Mouse (Mus musculus) cerebellum, adult 2 months (tissue): ENCODE results near the gene 2510002D24Rik. TPM values are rescaled to one million over a fixed set of nuclear protein-coding genes. Genes with fewer than 3 reads are reported as not detected.
A peak's percentile ranks its signal among the peaks of the same experiment; 100 is the strongest.

Experiments used
- DNase-seq, 2 experiments: peaks; one replicate each; pipeline ENCODE4 v3.0.0; 2021
- H3K27ac ChIP-seq: fragments of 200-500 bp; 2 replicates; pipeline ENCODE4 v1.5.1; 2012; ENCODE audit warnings: low read length, control low read depth, inconsistent platforms; ENCODE audit not compliant: insufficient read depth
- H3K27me3 ChIP-seq: fragments of 200-500 bp; 2 replicates; pipeline ENCODE4 v1.6.1; 2012; ENCODE audit warnings: inconsistent platforms, mild to moderate bottlenecking, low read length, moderate library complexity; ENCODE audit not compliant: control insufficient read depth, insufficient read depth
- H3K4me1 ChIP-seq: fragments of 200-500 bp; 2 replicates; pipeline ENCODE4 v1.6.1; 2011; ENCODE audit warnings: low read length; ENCODE audit not compliant: control insufficient read depth, insufficient read depth
- H3K4me3 ChIP-seq: fragments of 200-500 bp; replicated peaks from 2 replicates; pipeline ENCODE3; 2011; ENCODE audit warnings: mild to moderate bottlenecking, low read depth, low read length, control low read depth; ENCODE audit not compliant: insufficient read depth
- CTCF ChIP-seq: fragments of 200-500 bp; IDR thresholded peaks from 2 replicates; pipeline ENCODE4 v1.5.1; 2011; ENCODE audit warnings: low read depth, mild to moderate bottlenecking, control low read depth, low read length, moderate library complexity, borderline replicate concordance; ENCODE audit not compliant: insufficient read depth
- POLR2A ChIP-seq: fragments of 200-500 bp; IDR thresholded peaks from 2 replicates; pipeline ENCODE4 v1.6.1; 2011; ENCODE audit warnings: low read length, control low read depth, borderline replicate concordance; ENCODE audit not compliant: insufficient read depth
- whole genome bisulfite sequencing: fragments of 180-500 bp; shearing (Covaris S2); methylation state at CpG from one replicate; pipeline ENCODE4 v1.1.7; 2018; 5-methylcytosine and 5-hydroxymethylcytosine counted together
- polyA plus RNA-seq: library from polyadenylated mRNA; depleted of rRNA; stranded (reverse); fragments of >200 nt; gene quantifications from 2 replicates; pipeline ENCODE4 v1.2.3, GENCODE M21; 2012; rRNA removed

The 2510002D24Rik gene
- polyA plus RNA-seq, 1 experiment, result 55.2 TPM

DNA sequence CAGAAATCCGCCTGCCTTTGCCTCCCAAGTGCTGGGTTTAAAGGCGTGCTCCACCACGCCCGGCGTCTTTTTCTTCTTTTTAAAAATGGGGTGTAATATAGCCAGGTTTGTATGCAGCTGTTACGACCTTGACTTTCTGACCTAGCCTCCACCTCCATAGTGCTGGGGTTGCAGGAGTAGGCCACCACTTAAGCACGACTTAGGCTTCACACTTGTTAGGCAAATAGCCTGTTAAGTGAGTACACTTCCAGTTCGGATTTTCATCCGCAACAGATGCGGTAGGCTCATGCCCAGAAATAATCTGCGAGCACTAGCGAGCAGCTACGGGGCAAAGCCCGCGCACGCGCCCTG is 39.7 kb downstream of the 2510002D24Rik start:
- Histone ChIP-seq H3K4me3 (peak overlapping the region; percentile 73), H3K4me1 (no peaks in the 10 kb centered on the region), H3K27ac (peak overlapping the region; percentile 1; the same call in 1 of the 2 replicates), H3K27me3 (no peaks in the 10 kb centered on the region)
- under 1% methylated on average over 17 of the region's 17 CpGs for WGBS
- DNase-seq, result no peak
- no peak for TF ChIP-seq CTCF
- no peak for TF ChIP-seq POLR2A

DNA sequence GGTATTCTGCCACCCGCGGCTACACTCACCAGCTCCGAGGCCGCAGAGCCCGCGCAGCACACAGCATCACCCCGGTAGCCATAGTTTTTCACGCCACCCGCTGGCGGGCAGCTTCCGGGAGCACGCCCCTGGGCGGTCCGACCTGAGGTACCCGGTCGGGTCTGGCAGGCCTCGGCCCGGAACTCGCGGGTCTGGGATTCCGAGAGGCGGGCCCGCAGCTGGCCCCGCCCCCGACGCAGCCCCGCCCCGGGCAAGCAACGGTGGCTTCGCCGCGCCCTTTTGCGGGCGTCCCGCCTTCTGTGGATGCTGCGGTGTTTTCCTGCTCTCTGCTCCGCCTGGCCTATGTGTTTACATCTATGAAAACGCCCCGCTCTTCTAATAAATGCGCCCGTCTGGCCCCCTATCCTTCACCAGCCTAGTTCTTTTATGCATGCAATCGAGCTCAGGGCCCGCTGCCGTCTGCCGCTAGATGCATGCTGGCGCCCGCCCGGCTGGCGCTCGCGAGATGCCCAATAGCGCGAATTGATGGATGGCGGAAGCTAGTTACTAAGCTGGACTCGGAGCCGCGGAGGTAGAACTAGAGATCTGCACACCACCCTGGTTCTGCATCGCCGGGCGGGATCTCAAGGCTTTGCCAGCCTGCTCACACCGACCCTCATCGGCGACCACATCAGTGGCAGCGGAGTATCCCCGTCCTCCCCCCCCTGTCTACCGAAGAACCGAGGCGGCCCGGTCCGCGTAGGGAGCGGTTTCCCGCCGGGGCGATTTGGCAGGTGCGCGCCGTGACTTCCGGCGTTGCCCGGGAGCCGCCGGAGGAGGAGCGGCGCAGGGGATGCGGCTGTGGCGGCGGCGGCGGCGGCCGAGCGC is 40.3 kb downstream of the 2510002D24Rik start, which contains the start of the genes Mrpl40 and Hira:
TSS of gene Mrpl40 (minus strand) at position 421 of the 867 bp plus-strand sequence.
TSS of gene Hira (plus strand) at position 596 of the 867 bp plus-strand sequence.
- H3K4me3 ChIP-seq, result peak within 1 kb of the TSS; percentile 73

DNA sequence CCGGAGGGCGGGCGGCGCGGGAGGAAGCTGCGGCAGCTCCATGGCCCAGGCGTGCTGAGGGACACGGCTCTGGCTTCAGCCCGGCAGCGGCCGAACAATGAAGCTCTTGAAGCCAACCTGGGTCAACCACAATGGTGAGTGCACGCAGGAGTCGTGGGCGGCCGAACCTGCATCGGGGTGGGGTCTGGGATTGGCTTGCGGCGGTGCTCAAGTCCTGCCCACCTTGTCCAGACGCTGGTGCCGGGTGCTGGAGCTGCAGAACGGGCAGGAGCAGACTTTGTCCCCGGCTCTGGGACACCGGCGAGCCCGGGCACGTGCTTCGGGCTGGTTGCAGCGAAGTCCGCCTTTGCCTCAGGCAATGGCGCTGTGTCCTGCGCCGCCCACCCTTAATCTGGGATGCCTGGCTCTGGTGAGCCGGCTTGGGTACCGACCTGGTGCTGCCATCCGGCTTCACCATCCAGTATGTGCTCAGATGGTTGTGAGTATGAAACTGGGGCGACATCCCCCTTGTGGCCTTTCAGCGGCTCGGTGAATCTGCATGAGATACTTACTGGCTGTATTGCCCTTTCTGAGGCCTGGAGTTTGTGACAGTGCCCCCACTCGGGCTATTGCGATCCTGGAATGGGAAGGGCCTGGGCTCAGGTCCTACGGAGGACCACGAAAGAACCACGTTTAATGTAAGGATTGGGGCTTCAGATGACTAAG is 41.2 kb downstream of the 2510002D24Rik start:
- Histone ChIP-seq H3K27ac (no peak overlapping the region), H3K27me3 (no peaks in the 10 kb centered on the region), H3K4me3 (peak overlapping the region; percentile 73), H3K4me1 (no peaks in the 10 kb centered on the region)
- 0 out of 2 replicates have a peak, but pooled peaks have one; percentile 10 for TF ChIP-seq CTCF
- TF ChIP-seq POLR2A, result no peak
- DNase-seq, result peak in 1 of 2 experiments; percentile 55
- under 1% methylated on average over 43 of the region's 43 CpGs for WGBS

More for the DNA sequence above, 40.3 kb downstream of the 2510002D24Rik start, which contains the start of the genes Mrpl40 and Hira:
- Histone ChIP-seq H3K4me1 (no peaks in the 10 kb centered on the region), H3K27me3 (no peaks in the 10 kb centered on the region), H3K27ac (peak within 1 kb of the TSS; percentile 72)
- under 1% methylated on average over 83 of the region's 93 CpGs for WGBS
- TF ChIP-seq POLR2A (peak; percentile 73), CTCF (no peak)
- DNase-seq, result peak; percentile 95 to 96

DNA sequence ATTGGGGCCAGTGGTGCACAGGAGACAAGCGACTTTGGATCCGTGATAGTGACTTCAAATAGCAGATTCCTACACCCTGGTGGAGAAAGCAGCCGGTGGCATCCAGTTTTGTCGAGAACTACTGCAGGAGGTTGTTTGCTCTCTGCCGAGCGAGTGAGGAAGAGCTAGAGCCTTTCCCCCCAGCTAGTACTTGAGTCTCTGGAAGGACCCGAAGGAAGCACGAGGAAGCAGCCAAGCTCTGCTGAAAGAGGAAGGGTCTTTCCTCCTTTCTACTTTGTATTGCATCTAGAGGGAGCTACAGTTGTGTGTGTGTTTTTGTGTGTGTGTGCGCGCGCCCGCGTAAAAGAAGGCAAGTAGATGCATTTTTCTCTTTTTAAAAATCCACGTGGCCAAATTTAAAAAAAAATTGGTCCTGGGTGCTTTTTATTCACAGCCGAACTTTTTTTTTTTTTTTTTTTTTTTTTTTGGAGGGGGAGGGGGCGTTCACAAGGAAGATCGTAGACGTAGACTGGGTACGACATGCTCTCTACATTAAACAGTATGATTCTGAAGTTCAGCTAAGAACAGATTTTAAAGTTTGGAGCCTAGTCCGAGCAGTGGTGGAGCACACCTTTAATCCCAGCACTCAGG is 41.8 kb downstream of the 2510002D24Rik start:
- Histone ChIP-seq H3K27me3 (no peaks in the 10 kb centered on the region), H3K4me1 (no peaks in the 10 kb centered on the region), H3K4me3 (peak overlapping the region; percentile 73), H3K27ac (no peak overlapping the region)
- peak in 1 of 2 experiments; percentile 20 for DNase-seq
- WGBS, result 9% methylated on average over 20 of the region's 20 CpGs
- TF ChIP-seq POLR2A (no peak), CTCF (no peak)

DNA sequence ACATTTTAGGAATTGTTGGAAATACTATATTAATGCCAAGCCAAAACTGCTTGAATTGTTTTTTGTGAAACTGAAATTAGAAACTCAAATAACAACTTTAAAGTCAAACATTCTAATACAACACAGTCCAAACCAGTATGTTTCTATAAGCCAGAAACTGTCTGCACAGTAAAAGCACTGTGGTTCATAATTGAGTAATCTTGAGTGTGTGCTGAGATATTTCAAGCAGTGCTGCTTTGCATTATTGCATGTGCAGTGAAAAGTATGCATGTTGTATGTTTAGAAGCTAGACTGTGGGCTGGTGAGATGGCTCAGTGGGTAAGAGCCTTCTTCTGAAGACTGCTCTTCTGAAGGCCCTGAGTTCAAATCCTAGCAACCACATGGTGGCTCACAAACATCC is 47.7 kb downstream of the 2510002D24Rik start:
- no peak overlapping the region for H3K27ac ChIP-seq
- DNase-seq, result no peak
- TF ChIP-seq POLR2A, result no peak
- TF ChIP-seq CTCF, result no peak
- H3K4me3 ChIP-seq, result no peak overlapping the region
- H3K27me3 ChIP-seq, result no peaks in the 10 kb centered on the region
- no peaks in the 10 kb centered on the region for H3K4me1 ChIP-seq

Other genes starting within 250 kb of the 2510002D24Rik start
- 2.4 and 3.0 TPM in 2 replicates for gene Tbx1, start 245.9 kb upstream of the 2510002D24Rik start, polyA plus RNA-seq
- 2.1 and 2.5 TPM in 2 replicates for gene Gp1bb, start 214.2 kb upstream of the 2510002D24Rik start, polyA plus RNA-seq
- 69.4 and 69.6 TPM in 2 replicates for gene Gm49601, start 210.2 kb upstream of the 2510002D24Rik start, polyA plus RNA-seq
- gene Sept5, start 206.6 kb upstream of the 2510002D24Rik start, polyA plus RNA-seq, result 328 and 334 TPM in 2 replicates
- 62.8 and 71.8 TPM in 2 replicates for gene Cldn5, start 59.7 kb upstream of the 2510002D24Rik start, polyA plus RNA-seq
- 100 and 114 TPM in 2 replicates for gene Ufd1, start 24.8 kb upstream of the 2510002D24Rik start, polyA plus RNA-seq
- 4.9 and 5.8 TPM in 2 replicates for gene Cdc45, start 24.6 kb upstream of the 2510002D24Rik start, polyA plus RNA-seq
- 0.08 TPM in 1 of 2 replicates, not detected in the other for gene Gm28539, start within 50 bp of the 2510002D24Rik start, polyA plus RNA-seq
- 35.7 and 37.6 TPM in 2 replicates for gene Mrpl40, start 40.3 kb downstream of the 2510002D24Rik start, polyA plus RNA-seq
- 64.4 and 64.7 TPM in 2 replicates for gene Hira, start 40.5 kb downstream of the 2510002D24Rik start, polyA plus RNA-seq